Mouse (Mus musculus) testis, adult 2 months (tissue): ENCODE data around the gene Dnah17. TPM values are rescaled to one million over a fixed set of nuclear protein-coding genes. Genes with fewer than 3 reads are reported as not detected.

Experiments
- H3K27ac ChIP-seq: fragments of 200-500 bp; 2 replicates; pipeline ENCODE4 v1.5.1; 2012; ENCODE audit warnings: low read depth, low read length; ENCODE audit not compliant: control insufficient read depth, insufficient read depth
- H3K27me3 ChIP-seq: fragments of 200-500 bp; 2 replicates; pipeline ENCODE4 v1.6.1; 2012; ENCODE audit warnings: mild to moderate bottlenecking, low read length, moderate library complexity; ENCODE audit not compliant: control insufficient read depth, insufficient read depth
- H3K36me3 ChIP-seq: fragments of 200-500 bp; 2 replicates; pipeline ENCODE4 v1.6.1; 2012; ENCODE audit warnings: mild to moderate bottlenecking, low read length; ENCODE audit not compliant: control insufficient read depth, insufficient read depth
- H3K4me1 ChIP-seq: fragments of 200-500 bp; 2 replicates; pipeline ENCODE4 v1.6.1; 2012; ENCODE audit warnings: low read length; ENCODE audit not compliant: control insufficient read depth, insufficient read depth
- H3K4me3 ChIP-seq: fragments of 200-500 bp; 2 replicates; pipeline ENCODE4 v1.5.1; 2012; ENCODE audit warnings: low read depth, mild to moderate bottlenecking, low read length, moderate library complexity, mixed read lengths; ENCODE audit not compliant: control insufficient read depth
- CTCF ChIP-seq: fragments of 200-500 bp; IDR thresholded peaks from 2 replicates; pipeline ENCODE4 v1.5.1; 2012; ENCODE audit warnings: low read depth, mild to moderate bottlenecking, inconsistent platforms, low read length, moderate library complexity; ENCODE audit not compliant: control insufficient read depth, insufficient read depth, insufficient replicate concordance
- POLR2A ChIP-seq: fragments of 200-500 bp; IDR thresholded peaks from 2 replicates; pipeline ENCODE4 v1.6.1; 2012; ENCODE audit warnings: low read depth, mild to moderate bottlenecking, inconsistent platforms, low read length, moderate library complexity; ENCODE audit not compliant: control insufficient read depth
- polyA plus RNA-seq: library from polyadenylated mRNA; depleted of rRNA; stranded (reverse); fragments of >200 nt; gene quantifications from 2 replicates; pipeline ENCODE4 v1.2.3, GENCODE M21; 2012

The Dnah17 gene
- polyA plus RNA-seq, 1 experiment: 35.8 TPM

GRCm38 (mm10) chr11:117987968-117988367 lies 142.5 kb downstream of the Dnah17 start:
- Histone ChIP-seq H3K27ac (no peak overlapping the region), H3K36me3 (no peaks in the 10 kb centered on the region), H3K4me3 (no peak overlapping the region; the same call in 1 of the 2 replicates), H3K27me3 (no peaks in the 10 kb centered on the region), H3K4me1 (peaks cover 10% of the 10 kb centered on the region)
- TF ChIP-seq POLR2A: no peak
- TF ChIP-seq CTCF: no peak

GRCm38 (mm10) chr11:117987032-117987451 lies 143.4 kb downstream of the Dnah17 start:
- no peak for TF ChIP-seq CTCF
- TF ChIP-seq POLR2A: no peak
- Histone ChIP-seq H3K36me3 (no peaks in the 10 kb centered on the region), H3K27me3 (no peaks in the 10 kb centered on the region), H3K4me1 (peaks cover 10% of the 10 kb centered on the region), H3K27ac (peak overlapping the region; percentile 42), H3K4me3 (peak overlapping the region; percentile 93)

GRCm38 (mm10) chr11:117986126-117987031 lies 144.1 kb downstream of the Dnah17 start, which contains the start of gene Pgs1:
Gene Pgs1, plus strand, starts transcription at chr11:117986292.
- Histone ChIP-seq H3K4me3 (peak within 1 kb of the TSS; percentile 93), H3K36me3 (no peaks in the 10 kb centered on the region), H3K4me1 (peaks cover 10% of the 10 kb centered on the region), H3K27me3 (no peaks in the 10 kb centered on the region), H3K27ac (peak within 1 kb of the TSS; percentile 68)
- peak; percentile 66 for TF ChIP-seq POLR2A
- no peak for TF ChIP-seq CTCF

GRCm38 (mm10) chr11:117983770-117984169 lies 146.7 kb downstream of the Dnah17 start:
- Histone ChIP-seq H3K36me3 (no peaks in the 10 kb centered on the region), H3K4me3 (no peak overlapping the region), H3K27me3 (no peaks in the 10 kb centered on the region), H3K4me1 (peaks cover 12% of the 10 kb centered on the region), H3K27ac (no peak overlapping the region)
- TF ChIP-seq POLR2A (no peak), CTCF (no peak)

- no peak for TF ChIP-seq POLR2A
- no peak for TF ChIP-seq CTCF
- peaks cover 8% of the 10 kb centered on the region for H3K4me1 ChIP-seq
- no peaks in the 10 kb centered on the region for H3K27me3 ChIP-seq
- H3K36me3 ChIP-seq: no peaks in the 10 kb centered on the region
- H3K27ac ChIP-seq: no peak overlapping the region
- no peak overlapping the region for H3K4me3 ChIP-seq
These were observed 148.0 kb downstream of the Dnah17 start for GRCm38 (mm10) chr11:117982426-117982825.

- H3K36me3 ChIP-seq: no peaks in the 10 kb centered on the region
- no peak overlapping the region for H3K27ac ChIP-seq
- no peak overlapping the region for H3K4me3 ChIP-seq
- no peak for TF ChIP-seq CTCF
- TF ChIP-seq POLR2A: no peak
- peaks cover 2% of the 10 kb centered on the region for H3K4me1 ChIP-seq
- no peaks in the 10 kb centered on the region for H3K27me3 ChIP-seq
These were observed 151.0 kb downstream of the Dnah17 start for GRCm38 (mm10) chr11:117979388-117979787.

- Histone ChIP-seq H3K36me3 (no peaks in the 10 kb centered on the region), H3K27ac (no peak overlapping the region), H3K27me3 (no peaks in the 10 kb centered on the region), H3K4me1 (peaks cover 2% of the 10 kb centered on the region), H3K4me3 (no peak overlapping the region)
- TF ChIP-seq CTCF (no peak), POLR2A (no peak)
These were observed 152.6 kb downstream of the Dnah17 start for GRCm38 (mm10) chr11:117977694-117978360.
